ENCODE assay signal across 9 mouse cellular contexts in the genomic region with DNA sequence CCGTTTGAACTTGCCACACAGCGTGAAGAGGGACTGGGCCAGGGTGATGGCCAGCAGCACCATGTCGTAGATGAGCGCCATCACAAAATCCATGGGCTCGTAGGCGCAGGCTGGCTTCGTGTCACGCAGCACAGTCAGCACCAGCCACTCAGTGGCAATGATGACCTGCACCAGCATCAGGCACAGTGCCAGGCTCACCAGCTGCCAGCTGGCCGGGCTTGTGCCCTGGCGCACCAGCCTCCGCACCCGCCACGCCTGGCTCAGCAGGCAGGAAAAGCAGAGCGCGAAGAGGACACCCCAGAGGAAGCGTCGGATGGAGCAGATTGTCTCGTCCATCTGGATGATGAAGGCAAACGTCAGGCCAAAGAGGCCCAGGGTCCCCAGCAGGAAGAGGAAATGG. TPM values are rescaled to one million over a fixed set of nuclear protein-coding genes. Genes with fewer than 3 reads are reported as not detected.
A peak's percentile ranks its signal among the peaks of the same experiment; 100 is the strongest.
DNase-seq lines count a peak whose midpoint lies in the region; ATAC-seq and TF ChIP-seq lines count a peak whose summit lies in the region.
"Had no signal": no experiment of that assay in that cellular context is flagged by ENCODE, and none has a peak within 500 bp of the region (broad histone marks: within the 10 kb centered on the region; RNA-seq: fewer than 3 reads in every experiment).

No protein-coding gene starts in this region.

- TF ChIP-seq CTCF in intestine, postnatal 0 days (IDR thresholded peaks at IDR 0.05; ENCODE audit: low read depth): no peak

- 74% methylated on average over 19 of the region's 19 CpGs for WGBS in forebrain, embryonic 14.5 days
- WGBS in forebrain, embryonic 12.5 days: 91% methylated on average over 19 of the region's 19 CpGs
- WGBS in intestine, postnatal 0 days: 83% methylated on average over 19 of the region's 19 CpGs

- H3K9ac ChIP-seq in forebrain, embryonic 14.5 days (ENCODE audit: low read length): no peak overlapping the region
- no peak overlapping the region for H3K9ac ChIP-seq in forebrain, embryonic 12.5 days
- no peak overlapping the region for H3K9ac ChIP-seq in intestine, postnatal 0 days (ENCODE audit: low read depth, low read length)
- H3K9ac ChIP-seq: lung, embryonic 15.5 days had no signal

- peak; percentile 54 for DNase-seq in forebrain, embryonic 14.5 days (ENCODE audit: low spot score)
- DNase-seq in adrenal gland, adult 8-10 months: peak; percentile 76
- peak; percentile 82 to 90 for DNase-seq in layer of hippocampus, adult 18-20 months (ENCODE audit: low spot score in 2 of 2)
- DNase-seq in right cerebral cortex, adult 18-20 months: peak; percentile 81
- DNase-seq in spleen, adult 12 weeks (ENCODE audit: low spot score): no peak

- ATAC-seq in forebrain, embryonic 14.5 days: peak; percentile 55
- ATAC-seq in forebrain, embryonic 12.5 days (ENCODE audit: low FRiP score): no peak
- peak; percentile 53 for ATAC-seq in frontal cortex, adult (ENCODE audit: low TSS enrichment)
- ATAC-seq in intestine, postnatal 0 days: no peak

- H3K27ac ChIP-seq in forebrain, embryonic 14.5 days (ENCODE audit: low read depth, low read length): no peak overlapping the region
- no peak overlapping the region for H3K27ac ChIP-seq in forebrain, embryonic 12.5 days
- no peak overlapping the region for H3K27ac ChIP-seq in intestine, postnatal 0 days (ENCODE audit: low read depth, low read length)
- H3K27ac ChIP-seq: lung, embryonic 15.5 days had no signal

- H3K27me3 ChIP-seq in forebrain, embryonic 14.5 days (replicated peaks; ENCODE audit: control insufficient read depth, insufficient read depth, low read length): no peaks in the 10 kb centered on the region
- no peaks in the 10 kb centered on the region for H3K27me3 ChIP-seq in forebrain, embryonic 12.5 days
- H3K27me3 ChIP-seq in intestine, postnatal 0 days (replicated peaks; ENCODE audit: control insufficient read depth, insufficient read depth, low read length): no peaks in the 10 kb centered on the region
- H3K27me3 ChIP-seq: lung, embryonic 15.5 days had no signal

- no peak overlapping the region for H3K4me3 ChIP-seq in forebrain, embryonic 14.5 days (ENCODE audit: low read depth, low read length)
- no peak overlapping the region for H3K4me3 ChIP-seq in forebrain, embryonic 12.5 days (replicated peaks)
- H3K4me3 ChIP-seq in intestine, postnatal 0 days (ENCODE audit: low read depth, low read length): no peak overlapping the region
- H3K4me3 ChIP-seq: lung, embryonic 15.5 days had no signal

- H3K4me2 ChIP-seq in forebrain, embryonic 14.5 days (ENCODE audit: low read length): no peak overlapping the region
- H3K4me2 ChIP-seq in forebrain, embryonic 12.5 days: no peak overlapping the region
- H3K4me2 ChIP-seq in intestine, postnatal 0 days (replicated peaks; ENCODE audit: low read depth): no peak overlapping the region
- H3K4me2 ChIP-seq: lung, embryonic 15.5 days had no signal

- peaks cover 32% of the 10 kb centered on the region for H3K36me3 ChIP-seq in forebrain, embryonic 14.5 days (ENCODE audit: control insufficient read depth, insufficient read depth, low read length)
- peaks cover 55% of the 10 kb centered on the region for H3K36me3 ChIP-seq in forebrain, embryonic 12.5 days (replicated peaks)
- H3K36me3 ChIP-seq in intestine, postnatal 0 days (ENCODE audit: control insufficient read depth, insufficient read depth): peaks cover 6% of the 10 kb centered on the region; the same call in 1 of the 2 replicates

- peaks cover 7% of the 10 kb centered on the region; the same call in 1 of the 2 replicates for H3K4me1 ChIP-seq in forebrain, embryonic 14.5 days (ENCODE audit: control insufficient read depth, insufficient read depth, low read length)
- peaks cover 13% of the 10 kb centered on the region for H3K4me1 ChIP-seq in forebrain, embryonic 12.5 days
- H3K4me1 ChIP-seq in intestine, postnatal 0 days (replicated peaks; ENCODE audit: control insufficient read depth, insufficient read depth, low read length): no peaks in the 10 kb centered on the region
- H3K4me1 ChIP-seq: lung, embryonic 15.5 days had no signal

- no peaks in the 10 kb centered on the region for H3K9me3 ChIP-seq in forebrain, embryonic 14.5 days (replicated peaks; ENCODE audit: control insufficient read depth, low read length)
- H3K9me3 ChIP-seq in forebrain, embryonic 12.5 days: no peaks in the 10 kb centered on the region
- no peaks in the 10 kb centered on the region for H3K9me3 ChIP-seq in intestine, postnatal 0 days (ENCODE audit: control insufficient read depth)
- H3K9me3 ChIP-seq: lung, embryonic 15.5 days had no signal

RNA-seq across cellular contexts. Expression of a gene that starts 11.1 kb away (rescaled TPM):
- polyA plus RNA-seq in forebrain, embryonic 14.5 days (2014; fragmentation: Nextera tagmentation; extraction: Ambion mirVana): 12.6 and 14.3 TPM in 2 replicates
- 11.8 and 15.1 TPM in 2 replicates for polyA plus RNA-seq in forebrain, embryonic 12.5 days (2016; fragmentation: Nextera tagmentation; extraction: Ambion mirVana)
- 100 to 1,000 TPM; 139 to 182 (median 170) TPM for total RNA-seq in adrenal gland, adult 8-10 months (2022)
- 100 to 1,000 TPM; 139 to 155 TPM for total RNA-seq in layer of hippocampus, adult 18-20 months (2021)
- 0.66 and 1.5 TPM in 2 replicates for polyA plus RNA-seq in intestine, postnatal 0 days (2015; fragmentation: Nextera tagmentation; extraction: Ambion mirVana)

Comparison
In these comparisons a context has a peak if more than half of its experiments do, and no peak if none do; other contexts are left out.
1. ATAC-seq: peak in forebrain, embryonic 14.5 days (single experiment) and frontal cortex, adult (single experiment); none in forebrain, embryonic 12.5 days (single experiment) and intestine, postnatal 0 days (single experiment).